Mouse (Mus musculus): ENCODE results near the gene Chst15. TPM values are rescaled to one million over a fixed set of nuclear protein-coding genes. Genes with fewer than 3 reads are reported as not detected.

Gene Chst15
- polyA plus RNA-seq, 1 experiment from 2014 or later = 25.5 TPM

DNA sequence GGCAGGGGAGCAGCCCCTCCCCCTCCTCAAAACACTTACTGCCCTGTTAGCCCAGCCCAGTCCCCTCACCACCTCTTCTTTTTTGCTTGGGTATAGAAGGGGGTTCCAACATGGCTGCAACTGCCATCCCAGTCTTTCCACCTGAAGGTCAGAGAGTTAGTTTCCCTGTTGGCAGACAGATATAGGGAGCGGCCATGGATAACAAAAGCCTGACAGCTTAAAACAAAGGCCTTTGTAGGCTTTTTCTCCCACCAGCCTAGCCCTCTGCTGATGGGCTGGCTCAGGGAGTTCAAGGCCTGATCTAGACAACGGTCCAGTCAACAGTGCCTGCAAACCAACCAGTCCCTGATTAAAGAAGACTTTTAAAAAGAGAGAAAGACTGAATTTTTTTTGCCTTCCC is 26.1 kb upstream of the Chst15 start:
- Histone ChIP-seq H3K27me3 (ENCODE audit: control insufficient read depth, insufficient read depth, low read length) (no peaks in the 10 kb centered on the region), H3K4me1 (replicated peaks; ENCODE audit: control insufficient read depth, insufficient read depth, low read length) (peaks cover 5% of the 10 kb centered on the region; the same call in 1 of the 2 replicates), H3K9ac (ENCODE audit: low read depth, low read length) (no peak overlapping the region), H3K9me3 (ENCODE audit: control insufficient read depth, low read length) (no peaks in the 10 kb centered on the region), H3K36me3 (ENCODE audit: control insufficient read depth, insufficient read depth, low read length) (no peaks in the 10 kb centered on the region), H3K27ac (ENCODE audit: low read depth, low read length) (no peak overlapping the region), H3K4me2 (replicated peaks; ENCODE audit: low read depth, low read length) (no peak overlapping the region), H3K4me3 (ENCODE audit: low read depth, low read length) (no peak overlapping the region)
- DNase-seq (ENCODE audit: low spot score) (no peak), ATAC-seq (ENCODE audit: low FRiP score) (no peak)
- 58% methylated on average over 2 of the region's 2 CpGs for WGBS

- peaks cover 8% of the 10 kb centered on the region for H3K4me1 ChIP-seq (replicated peaks; ENCODE audit: control insufficient read depth, insufficient read depth, low read length)
- no peak overlapping the region for H3K9ac ChIP-seq (ENCODE audit: low read depth, low read length)
- H3K27ac ChIP-seq (ENCODE audit: low read depth, low read length) = no peak overlapping the region
- no peaks in the 10 kb centered on the region for H3K27me3 ChIP-seq (ENCODE audit: control insufficient read depth, insufficient read depth, low read length)
- WGBS = 85% methylated on average over 14 of the region's 14 CpGs
- no peak overlapping the region for H3K4me3 ChIP-seq (ENCODE audit: low read depth, low read length)
- no peaks in the 10 kb centered on the region for H3K9me3 ChIP-seq (ENCODE audit: control insufficient read depth, low read length)
- ATAC-seq (ENCODE audit: low FRiP score) (no peak), DNase-seq (ENCODE audit: low spot score) (no peak)
- H3K36me3 ChIP-seq (ENCODE audit: control insufficient read depth, insufficient read depth, low read length) = no peaks in the 10 kb centered on the region
- H3K4me2 ChIP-seq (replicated peaks; ENCODE audit: low read depth, low read length) = no peak overlapping the region
These were observed 22.2 kb upstream of the Chst15 start for GRCm38 (mm10) chr7:132339041-132339839.

GRCm38 (mm10) chr7:132338350-132338749 is 21.3 kb upstream of the Chst15 start:
- WGBS = 64% methylated on average over 6 of the region's 6 CpGs
- no peaks in the 10 kb centered on the region for H3K36me3 ChIP-seq (ENCODE audit: control insufficient read depth, insufficient read depth, low read length)
- no peak for ATAC-seq (ENCODE audit: low FRiP score)

DNA sequence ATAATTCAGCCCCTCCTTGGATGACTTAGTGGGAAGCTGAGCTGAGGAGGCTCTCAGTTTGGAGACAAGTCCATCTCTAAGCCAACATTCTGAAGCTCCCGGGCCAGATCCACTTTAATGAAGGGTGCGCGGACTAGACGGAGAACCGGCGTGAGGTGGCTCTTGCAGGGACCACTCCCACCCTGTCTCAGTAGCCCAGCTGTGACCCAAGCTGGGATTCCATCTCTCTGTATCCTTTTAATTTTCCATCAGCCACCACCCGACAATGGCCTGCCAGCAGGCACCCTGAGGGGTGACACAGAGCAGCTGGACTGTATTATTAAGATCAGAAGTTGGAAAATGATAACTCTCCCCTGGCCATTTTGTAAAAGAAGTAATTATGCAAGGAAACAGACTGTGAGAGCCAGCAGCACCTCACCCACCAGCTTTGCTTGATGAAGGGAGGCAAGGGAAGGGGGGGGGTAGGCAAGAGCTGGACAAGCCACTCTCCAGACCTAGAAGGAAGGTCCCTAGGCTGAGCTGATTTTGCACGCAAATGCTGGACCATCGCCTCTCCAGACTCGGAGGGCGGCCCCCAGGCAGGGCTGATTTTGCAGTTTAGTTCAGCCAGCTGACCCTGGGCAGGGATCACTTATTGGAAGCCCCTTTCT is 20.4 kb upstream of the Chst15 start:
- ATAC-seq (ENCODE audit: low FRiP score) = no peak
- no peak overlapping the region for H3K4me2 ChIP-seq (replicated peaks; ENCODE audit: low read depth, low read length)
- 68% methylated on average over 11 of the region's 11 CpGs for WGBS
- no peaks in the 10 kb centered on the region for H3K9me3 ChIP-seq (ENCODE audit: control insufficient read depth, low read length)
- H3K4me3 ChIP-seq (ENCODE audit: low read depth, low read length) = no peak overlapping the region
- DNase-seq (ENCODE audit: low spot score) = no peak
- no peak overlapping the region for H3K27ac ChIP-seq (ENCODE audit: low read depth, low read length)
- no peaks in the 10 kb centered on the region for H3K36me3 ChIP-seq (ENCODE audit: control insufficient read depth, insufficient read depth, low read length)
- no peaks in the 10 kb centered on the region for H3K27me3 ChIP-seq (ENCODE audit: control insufficient read depth, insufficient read depth, low read length)
- H3K9ac ChIP-seq (ENCODE audit: low read depth, low read length) = no peak overlapping the region
- peaks cover 8% of the 10 kb centered on the region for H3K4me1 ChIP-seq (replicated peaks; ENCODE audit: control insufficient read depth, insufficient read depth, low read length)

More at GRCm38 (mm10) chr7:132338350-132338749, 21.3 kb upstream of the Chst15 start:
- DNase-seq (ENCODE audit: low spot score) = no peak
- Histone ChIP-seq H3K9ac (ENCODE audit: low read depth, low read length) (no peak overlapping the region), H3K4me1 (replicated peaks; ENCODE audit: control insufficient read depth, insufficient read depth, low read length) (peaks cover 8% of the 10 kb centered on the region), H3K27me3 (ENCODE audit: control insufficient read depth, insufficient read depth, low read length) (no peaks in the 10 kb centered on the region), H3K27ac (ENCODE audit: low read depth, low read length) (no peak overlapping the region), H3K9me3 (ENCODE audit: control insufficient read depth, low read length) (no peaks in the 10 kb centered on the region), H3K4me2 (replicated peaks; ENCODE audit: low read depth, low read length) (no peak overlapping the region), H3K4me3 (ENCODE audit: low read depth, low read length) (no peak overlapping the region)

GRCm38 (mm10) chr7:132336781-132337180 is 19.8 kb upstream of the Chst15 start:
- H3K9me3 ChIP-seq (ENCODE audit: control insufficient read depth, low read length) = no peaks in the 10 kb centered on the region
- no peak for ATAC-seq (ENCODE audit: low FRiP score)
- no peak overlapping the region for H3K9ac ChIP-seq (ENCODE audit: low read depth, low read length)
- no peak overlapping the region for H3K27ac ChIP-seq (ENCODE audit: low read depth, low read length)
- H3K36me3 ChIP-seq (ENCODE audit: control insufficient read depth, insufficient read depth, low read length) = no peaks in the 10 kb centered on the region
- no peaks in the 10 kb centered on the region for H3K27me3 ChIP-seq (ENCODE audit: control insufficient read depth, insufficient read depth, low read length)
- H3K4me3 ChIP-seq (ENCODE audit: low read depth, low read length) = no peak overlapping the region
- DNase-seq (ENCODE audit: low spot score) = no peak
- H3K4me1 ChIP-seq (replicated peaks; ENCODE audit: control insufficient read depth, insufficient read depth, low read length) = peaks cover 8% of the 10 kb centered on the region
- 74% methylated on average over 3 of the region's 3 CpGs for WGBS
- H3K4me2 ChIP-seq (replicated peaks; ENCODE audit: low read depth, low read length) = no peak overlapping the region

- ATAC-seq (ENCODE audit: low FRiP score) (no peak), DNase-seq (ENCODE audit: low spot score) (no peak)
- Histone ChIP-seq H3K9ac (ENCODE audit: low read depth, low read length) (no peak overlapping the region), H3K4me2 (replicated peaks; ENCODE audit: low read depth, low read length) (no peak overlapping the region), H3K36me3 (ENCODE audit: control insufficient read depth, insufficient read depth, low read length) (no peaks in the 10 kb centered on the region), H3K27ac (ENCODE audit: low read depth, low read length) (no peak overlapping the region), H3K27me3 (ENCODE audit: control insufficient read depth, insufficient read depth, low read length) (no peaks in the 10 kb centered on the region), H3K4me3 (ENCODE audit: low read depth, low read length) (no peak overlapping the region), H3K9me3 (ENCODE audit: control insufficient read depth, low read length) (no peaks in the 10 kb centered on the region), H3K4me1 (replicated peaks; ENCODE audit: control insufficient read depth, insufficient read depth, low read length) (peaks cover 8% of the 10 kb centered on the region)
- WGBS = 97% methylated on average over 4 of the region's 4 CpGs
These were observed 18.3 kb upstream of the Chst15 start for GRCm38 (mm10) chr7:132335367-132335766.

GRCm38 (mm10) chr7:132333078-132333477 is 16.1 kb upstream of the Chst15 start:
- Histone ChIP-seq H3K9me3 (ENCODE audit: control insufficient read depth, low read length) (no peaks in the 10 kb centered on the region), H3K36me3 (ENCODE audit: control insufficient read depth, insufficient read depth, low read length) (no peaks in the 10 kb centered on the region), H3K4me2 (replicated peaks; ENCODE audit: low read depth, low read length) (no peak overlapping the region), H3K27me3 (ENCODE audit: control insufficient read depth, insufficient read depth, low read length) (no peaks in the 10 kb centered on the region), H3K9ac (ENCODE audit: low read depth, low read length) (no peak overlapping the region), H3K27ac (ENCODE audit: low read depth, low read length) (no peak overlapping the region), H3K4me3 (ENCODE audit: low read depth, low read length) (no peak overlapping the region), H3K4me1 (replicated peaks; ENCODE audit: control insufficient read depth, insufficient read depth, low read length) (peaks cover 8% of the 10 kb centered on the region)
- DNase-seq (ENCODE audit: low spot score) = no peak
- ATAC-seq (ENCODE audit: low FRiP score) = no peak
- 81% methylated on average over 1 of the region's 1 CpGs for WGBS

DNA sequence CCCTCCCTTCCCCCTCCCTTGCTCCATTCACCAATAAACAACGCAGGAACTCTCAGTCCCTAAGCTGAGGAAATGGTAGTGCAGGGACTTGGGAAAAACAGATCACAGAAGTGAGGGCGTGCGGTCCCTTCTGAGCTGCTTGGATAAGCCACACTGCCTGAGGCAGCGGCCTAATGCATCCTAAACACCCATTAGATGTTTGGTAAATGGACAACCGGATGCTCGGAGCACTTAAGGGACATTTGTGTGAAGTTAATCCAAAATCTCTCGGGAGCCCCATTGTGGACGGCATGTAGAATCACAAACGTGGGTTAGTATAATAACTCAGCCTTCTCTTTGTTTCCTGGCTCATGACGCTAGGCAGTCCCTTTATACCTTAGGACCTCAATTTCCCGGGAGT is 15.1 kb upstream of the Chst15 start:
- no peaks in the 10 kb centered on the region for H3K36me3 ChIP-seq (ENCODE audit: control insufficient read depth, insufficient read depth, low read length)
- 59% methylated on average over 11 of the region's 11 CpGs for WGBS
- no peak overlapping the region for H3K27ac ChIP-seq (ENCODE audit: low read depth, low read length)
- DNase-seq (ENCODE audit: low spot score) = no peak
- no peaks in the 10 kb centered on the region for H3K27me3 ChIP-seq (ENCODE audit: control insufficient read depth, insufficient read depth, low read length)
- H3K4me2 ChIP-seq (replicated peaks; ENCODE audit: low read depth, low read length) = no peak overlapping the region
- ATAC-seq (ENCODE audit: low FRiP score) = no peak
- H3K4me1 ChIP-seq (replicated peaks; ENCODE audit: control insufficient read depth, insufficient read depth, low read length) = peaks cover 5% of the 10 kb centered on the region
- H3K9me3 ChIP-seq (ENCODE audit: control insufficient read depth, low read length) = no peaks in the 10 kb centered on the region
- no peak overlapping the region for H3K4me3 ChIP-seq (ENCODE audit: low read depth, low read length)
- H3K9ac ChIP-seq (ENCODE audit: low read depth, low read length) = no peak overlapping the region

DNA sequence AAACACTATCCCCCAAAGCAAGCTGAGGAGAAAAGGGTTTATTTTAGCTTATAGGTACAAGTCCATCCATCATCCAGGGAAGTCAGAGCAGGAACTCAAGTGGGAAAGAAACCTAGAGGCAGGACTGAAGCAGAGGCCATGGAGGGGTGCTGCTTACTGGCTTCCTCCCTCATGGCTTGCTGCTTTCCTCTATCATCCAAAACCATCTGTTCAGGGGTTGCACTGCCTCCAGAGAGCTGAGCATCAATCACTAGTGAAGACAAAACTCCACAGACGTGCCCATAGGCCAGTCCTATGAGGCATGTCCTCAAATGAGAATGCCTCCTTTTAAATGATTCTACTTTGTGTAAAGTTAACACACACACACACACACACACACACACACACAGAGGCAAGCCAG is 13.2 kb upstream of the Chst15 start:
- H3K9me3 ChIP-seq (ENCODE audit: control insufficient read depth, low read length) = no peaks in the 10 kb centered on the region
- H3K9ac ChIP-seq (ENCODE audit: low read depth, low read length) = no peak overlapping the region
- ATAC-seq (ENCODE audit: low FRiP score) (no peak), DNase-seq (ENCODE audit: low spot score) (no peak)
- no peak overlapping the region for H3K27ac ChIP-seq (ENCODE audit: low read depth, low read length)
- no peaks in the 10 kb centered on the region for H3K36me3 ChIP-seq (ENCODE audit: control insufficient read depth, insufficient read depth, low read length)
- no peak overlapping the region for H3K4me2 ChIP-seq (replicated peaks; ENCODE audit: low read depth, low read length)
- H3K4me1 ChIP-seq (replicated peaks; ENCODE audit: control insufficient read depth, insufficient read depth, low read length) = no peaks in the 10 kb centered on the region
- H3K4me3 ChIP-seq (ENCODE audit: low read depth, low read length) = no peak overlapping the region
- 52% methylated on average over 1 of the region's 1 CpGs for WGBS
- H3K27me3 ChIP-seq (ENCODE audit: control insufficient read depth, insufficient read depth, low read length) = no peaks in the 10 kb centered on the region

Measured in hindbrain, embryonic 11.5 days (tissue).